Mouse (Mus musculus) cerebellum, postnatal 14 days (tissue): ENCODE results near the gene Ier3.
"Not testable (repeated sequence)": the region's sequence is repeated elsewhere in the genome, so short reads cannot be mapped to it uniquely, and the experiment has no call there.

Experiments used
- DNase-seq, 2 experiments: peaks; one replicate each; pipeline ENCODE4 v3.0.0; 2021; ENCODE audit warnings: mixed read lengths in 2 of 2

The Ier3 gene

DNA sequence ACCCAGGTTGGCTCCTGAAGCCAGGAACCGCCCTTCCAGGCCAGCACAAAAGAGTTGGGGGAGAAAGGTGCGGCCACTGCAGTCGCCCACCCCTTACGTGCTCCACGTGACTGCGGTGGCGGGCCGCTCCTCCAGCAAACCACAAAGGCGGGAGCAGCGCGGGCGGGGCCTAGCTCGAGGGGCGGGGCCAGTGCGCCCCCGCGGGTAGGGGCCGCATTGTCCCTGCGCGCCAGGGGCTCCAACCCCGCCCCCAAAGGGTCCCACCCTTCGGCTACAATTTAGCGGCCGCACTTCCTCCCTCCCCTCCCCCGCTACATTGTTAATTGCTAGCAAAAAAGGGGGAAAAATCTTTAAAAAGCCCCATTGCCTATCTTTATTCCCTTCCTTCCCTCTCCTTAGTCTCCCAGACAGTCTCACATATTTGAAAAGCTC, 15.5 kb downstream of the Ier3 start:
- peak; percentile 86 to 87 for DNase-seq

DNA sequence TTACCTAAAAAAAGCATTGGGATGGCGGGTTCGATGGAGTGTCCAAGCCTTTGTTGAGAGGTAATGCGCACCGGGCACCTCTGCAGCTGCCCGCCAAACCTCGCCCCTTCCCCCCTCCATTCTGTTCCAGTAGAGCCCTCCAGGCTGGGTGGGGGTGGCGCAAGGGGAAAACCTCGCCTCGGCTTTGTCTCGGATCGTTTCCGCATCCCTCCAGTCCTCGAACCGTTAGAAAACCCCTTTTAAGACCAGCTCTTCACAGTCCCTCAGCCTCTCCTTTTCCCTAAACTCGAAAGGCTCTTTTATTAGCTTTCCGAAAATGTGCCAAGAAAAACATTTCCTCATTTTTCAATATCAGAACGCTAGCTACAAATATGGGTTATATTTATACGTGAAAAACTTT, 16.0 kb downstream of the Ier3 start:
- DNase-seq = peak; percentile 72 to 82

DNA sequence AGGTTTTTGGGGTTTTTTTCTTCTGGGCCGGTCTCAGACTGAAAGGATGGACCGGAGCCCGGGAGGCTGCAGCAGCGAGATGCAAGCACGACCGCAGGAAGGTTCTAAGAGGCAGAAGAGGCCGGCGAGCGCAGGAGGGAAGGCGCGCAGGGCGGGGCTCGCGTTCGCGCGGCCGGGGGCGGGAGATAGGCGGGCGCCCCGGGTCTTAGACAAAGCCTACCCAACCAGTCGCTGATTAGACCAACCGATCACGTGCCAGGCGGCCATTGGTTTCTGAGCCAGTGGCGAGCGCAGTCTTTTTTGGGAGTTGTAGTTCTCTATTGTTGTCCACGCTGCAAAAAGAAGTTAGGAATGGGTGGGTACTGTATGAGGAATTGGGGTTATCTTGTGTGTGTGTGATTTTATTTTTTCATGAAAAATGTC, 16.6 kb downstream of the Ier3 start, which contains the start of gene Tubb5:
Gene Tubb5, minus strand, starts transcription at position 185 of the 423 bp plus-strand sequence.
- peak; percentile 97 for DNase-seq

DNA sequence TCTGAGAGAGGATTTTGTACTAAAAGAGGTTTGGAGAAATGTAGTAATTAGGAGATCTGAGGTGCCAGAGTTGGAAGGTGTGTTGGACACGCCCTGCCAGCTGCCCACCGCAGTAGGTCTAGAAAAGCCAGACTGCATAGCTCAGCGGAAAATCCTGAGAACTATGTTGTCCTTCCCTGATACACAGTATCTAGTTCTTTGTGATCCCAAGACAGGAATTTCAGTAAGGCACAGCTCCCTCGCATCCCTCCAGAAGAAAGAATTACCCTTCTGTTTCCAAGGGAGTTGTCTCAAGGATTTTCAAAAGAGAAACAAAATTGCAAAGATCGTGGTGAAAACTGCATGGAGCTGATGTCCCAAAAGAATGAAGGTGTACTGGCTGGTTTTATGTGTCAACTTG, 17.1 kb downstream of the Ier3 start:
- DNase-seq = peak in 1 of 2 experiments; percentile 43

DNA sequence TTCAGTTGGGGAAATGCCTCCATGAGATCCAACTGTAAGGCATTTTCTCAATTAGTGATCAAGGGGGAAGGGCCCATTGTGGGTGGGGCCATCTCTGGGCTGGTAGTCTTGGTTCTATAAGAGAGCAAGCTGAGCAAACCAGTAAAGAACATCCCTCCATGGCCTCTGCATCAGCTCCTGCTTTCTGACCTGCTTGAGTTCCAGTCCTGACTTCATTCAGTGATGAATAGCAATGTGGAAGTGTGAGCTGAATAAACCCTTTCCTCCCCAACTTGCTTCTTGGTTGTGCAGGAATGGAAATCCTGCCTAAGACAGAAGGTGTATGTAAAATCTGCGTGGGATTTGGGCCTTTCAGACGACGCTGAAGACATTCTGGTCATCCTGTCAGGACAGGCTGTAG, 17.5 kb downstream of the Ier3 start:
- DNase-seq = not testable (repeated sequence)

DNA sequence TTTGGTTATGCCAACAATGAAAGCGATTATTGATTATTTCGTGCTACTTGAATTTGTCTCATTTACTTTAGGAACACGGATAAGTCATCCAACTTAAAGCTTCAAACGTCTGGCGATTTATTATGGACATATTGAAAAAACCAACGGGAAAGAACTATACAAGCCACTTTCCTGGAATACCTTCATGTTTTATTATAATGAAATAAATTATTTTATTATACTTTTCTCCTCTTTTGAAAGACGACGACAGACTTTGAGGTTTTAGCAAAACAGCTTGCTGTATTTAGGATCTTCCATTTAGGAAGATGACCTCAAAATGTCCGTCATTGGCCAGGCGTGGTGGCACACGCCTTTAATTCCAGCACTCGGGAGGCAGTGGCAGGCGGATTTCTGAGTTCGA, 19.1 kb downstream of the Ier3 start:
- DNase-seq = no peak

DNA sequence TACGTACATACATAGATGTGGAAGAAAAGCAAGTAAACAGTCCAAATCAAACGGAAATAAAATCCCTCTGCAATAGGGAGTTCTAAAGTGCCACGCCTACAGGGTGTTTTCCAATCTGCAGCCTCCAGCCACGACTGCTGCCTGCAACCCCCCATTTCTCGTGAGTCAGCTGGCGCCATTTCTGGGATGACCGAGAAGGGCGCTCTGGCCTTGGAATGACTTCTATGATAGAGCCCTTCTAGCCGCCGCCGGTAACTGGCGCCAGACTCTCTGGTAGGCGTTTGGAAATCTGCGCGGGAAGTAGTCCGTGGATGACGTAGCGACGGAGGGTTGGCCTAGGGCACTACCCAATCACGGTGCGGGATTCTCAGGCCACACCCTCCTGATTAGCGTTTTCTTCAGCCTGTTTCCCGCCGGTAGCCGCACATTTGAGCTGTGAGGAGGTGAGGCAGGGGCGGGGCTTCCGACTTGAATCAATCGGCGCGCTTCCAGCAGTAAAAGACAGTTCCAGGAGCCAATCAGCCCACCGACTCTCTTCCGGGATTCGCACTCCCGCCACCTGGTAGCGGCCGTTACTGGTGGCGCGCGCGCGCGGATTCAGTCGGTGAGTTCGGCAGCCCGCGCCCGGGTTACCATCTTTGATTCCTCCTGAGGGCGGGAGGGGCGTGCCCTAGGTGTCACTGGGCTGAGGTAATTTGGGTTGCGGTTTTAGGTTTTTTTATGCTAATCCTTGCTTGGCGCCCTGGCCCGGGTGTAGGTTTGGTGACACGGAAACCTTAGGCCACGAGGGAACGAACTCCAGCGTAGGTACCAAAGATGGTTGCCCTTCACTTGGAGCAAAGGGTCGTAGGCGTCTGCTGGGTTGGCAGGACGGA, 19.8 kb downstream of the Ier3 start, which contains the start of gene Mdc1:
Gene Mdc1, plus strand, starts transcription at position 440 of the 875 bp plus-strand sequence.
- DNase-seq = peak; percentile 99

DNA sequence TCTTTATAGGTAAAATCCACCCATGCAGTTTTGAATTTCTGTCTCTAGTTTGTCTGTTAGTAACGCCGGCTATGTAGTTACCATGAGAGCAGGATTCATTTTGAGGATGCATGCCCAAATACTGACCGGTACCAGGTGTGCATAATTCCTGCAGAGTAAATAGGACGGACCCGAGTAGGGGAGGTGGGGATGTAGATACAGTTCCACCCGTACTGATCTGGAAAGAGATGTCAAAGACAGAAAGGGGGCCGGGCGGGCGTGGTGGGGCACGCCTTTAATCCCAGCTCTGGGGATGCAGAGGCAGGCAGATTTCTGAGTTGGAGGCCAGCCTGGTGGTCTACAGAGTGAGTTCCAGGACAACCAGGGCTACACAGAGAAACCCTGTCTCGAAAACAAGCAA, 20.5 kb downstream of the Ier3 start:
- DNase-seq = no peak

DNA sequence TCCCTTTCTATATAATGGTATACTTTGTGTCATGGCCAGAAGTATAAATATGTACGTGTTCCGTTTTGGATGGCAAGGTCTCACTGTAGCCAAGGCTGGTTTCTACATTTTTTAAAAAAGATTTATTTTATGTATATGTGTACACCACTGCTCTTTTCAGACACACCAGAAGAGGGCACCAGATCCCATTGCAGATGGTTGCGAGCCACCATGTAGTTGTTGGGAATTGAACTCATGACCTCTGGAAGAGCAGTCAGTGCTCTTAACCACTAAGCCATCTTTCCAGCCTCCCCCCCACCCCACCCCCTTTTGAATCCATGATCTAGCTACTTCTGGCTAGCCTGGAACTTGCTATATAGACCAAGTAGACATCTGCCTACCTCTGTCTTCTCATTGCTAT, 22.0 kb downstream of the Ier3 start:
- no peak for DNase-seq

DNA sequence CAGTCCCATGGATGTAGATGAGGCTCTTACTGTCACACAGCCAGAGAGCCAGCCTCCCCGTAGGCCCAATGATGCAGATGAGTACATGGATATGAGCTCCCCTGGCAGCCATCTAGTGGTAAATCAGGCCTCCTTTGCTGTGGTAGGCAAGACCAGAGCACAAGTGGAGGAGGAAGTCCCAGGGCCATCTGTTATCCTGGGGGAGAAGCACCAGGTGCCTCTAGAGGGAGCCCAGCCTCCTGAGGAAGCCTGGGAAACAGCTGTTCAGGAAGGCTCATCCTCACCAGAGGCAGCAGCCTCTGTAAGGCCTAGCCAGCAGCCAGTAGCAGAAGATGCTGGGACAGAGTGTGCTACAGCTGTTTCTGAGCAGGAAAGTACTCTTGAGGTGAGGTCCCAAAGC, 26.6 kb downstream of the Ier3 start:
- DNase-seq = no peak

DNA sequence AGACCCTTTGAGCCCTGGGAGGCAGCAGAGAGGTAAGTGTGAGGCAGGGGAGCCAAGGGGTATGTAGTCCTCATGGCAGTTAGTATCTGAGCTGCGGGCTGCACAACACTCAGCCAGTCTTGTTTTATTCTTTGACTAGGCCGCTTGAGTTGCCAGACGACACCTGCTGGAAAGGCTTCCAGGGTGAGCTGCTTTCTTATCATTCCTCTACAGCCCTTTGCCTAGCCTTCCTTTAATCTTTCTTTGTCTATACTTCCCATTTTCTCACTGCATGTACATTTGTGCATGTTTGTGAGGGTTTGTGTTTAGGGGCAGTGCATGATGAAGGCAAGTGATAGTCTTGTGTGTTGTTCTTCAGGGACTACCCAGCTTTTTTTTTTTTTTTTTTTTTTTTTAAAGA, 29.5 kb downstream of the Ier3 start:
- DNase-seq = no peak

DNA sequence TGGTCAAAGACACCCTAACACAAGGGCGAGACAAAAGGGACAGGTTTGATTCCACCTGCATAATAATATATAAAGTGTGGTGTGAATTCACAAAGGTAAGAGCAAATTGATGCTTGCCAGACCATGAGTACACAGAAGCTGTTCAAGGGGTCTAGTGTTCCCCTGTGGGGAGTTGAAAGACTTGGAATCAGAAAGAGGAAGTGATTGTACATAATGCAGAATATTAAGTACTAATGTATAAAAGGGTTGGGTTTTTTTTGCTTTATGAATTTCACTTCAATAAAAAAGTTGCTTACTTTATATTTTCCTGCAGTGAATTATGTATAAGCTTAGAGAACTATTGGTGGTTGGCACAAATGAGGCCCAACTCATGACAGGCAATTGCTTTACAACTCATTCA, 37.9 kb downstream of the Ier3 start:
- no peak for DNase-seq

DNA sequence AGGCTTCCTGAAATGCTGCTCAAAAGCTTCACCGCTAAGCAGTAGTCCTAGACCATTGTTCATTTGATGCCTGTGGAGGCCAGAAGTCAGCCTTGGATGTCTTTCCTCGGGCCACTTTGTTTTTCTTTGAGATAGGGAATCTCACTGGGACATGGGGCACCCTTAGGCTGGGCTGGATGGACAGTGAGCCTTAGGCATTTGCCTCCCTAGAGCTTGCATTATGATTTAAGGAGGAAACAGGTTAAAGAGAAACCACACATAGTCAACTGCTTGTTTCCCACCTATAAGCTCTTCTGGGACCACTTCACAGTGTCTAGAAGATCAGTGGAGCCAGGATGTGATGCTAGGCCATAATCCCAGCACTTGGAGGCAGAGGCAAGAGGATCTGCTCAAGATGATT, 38.4 kb downstream of the Ier3 start:
- DNase-seq = no peak

DNA sequence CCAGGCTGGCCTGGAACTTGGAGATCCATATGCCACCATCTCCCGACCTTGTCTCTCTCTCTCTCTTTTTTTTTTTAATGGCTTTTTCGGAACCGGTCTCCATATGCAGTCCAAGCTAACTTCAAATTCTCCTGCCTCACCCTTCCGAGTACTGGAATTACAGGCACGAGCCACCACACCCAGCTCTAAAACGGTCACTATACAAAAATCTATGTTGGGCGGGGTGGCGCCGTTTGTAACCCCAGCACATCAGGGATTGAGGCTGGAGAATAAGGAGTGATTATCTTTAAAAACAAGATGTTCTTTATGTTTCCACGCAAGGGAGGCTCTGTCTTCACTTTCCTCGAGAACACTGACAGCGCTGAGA, 39.3 kb downstream of the Ier3 start:
- DNase-seq = no peak

DNA sequence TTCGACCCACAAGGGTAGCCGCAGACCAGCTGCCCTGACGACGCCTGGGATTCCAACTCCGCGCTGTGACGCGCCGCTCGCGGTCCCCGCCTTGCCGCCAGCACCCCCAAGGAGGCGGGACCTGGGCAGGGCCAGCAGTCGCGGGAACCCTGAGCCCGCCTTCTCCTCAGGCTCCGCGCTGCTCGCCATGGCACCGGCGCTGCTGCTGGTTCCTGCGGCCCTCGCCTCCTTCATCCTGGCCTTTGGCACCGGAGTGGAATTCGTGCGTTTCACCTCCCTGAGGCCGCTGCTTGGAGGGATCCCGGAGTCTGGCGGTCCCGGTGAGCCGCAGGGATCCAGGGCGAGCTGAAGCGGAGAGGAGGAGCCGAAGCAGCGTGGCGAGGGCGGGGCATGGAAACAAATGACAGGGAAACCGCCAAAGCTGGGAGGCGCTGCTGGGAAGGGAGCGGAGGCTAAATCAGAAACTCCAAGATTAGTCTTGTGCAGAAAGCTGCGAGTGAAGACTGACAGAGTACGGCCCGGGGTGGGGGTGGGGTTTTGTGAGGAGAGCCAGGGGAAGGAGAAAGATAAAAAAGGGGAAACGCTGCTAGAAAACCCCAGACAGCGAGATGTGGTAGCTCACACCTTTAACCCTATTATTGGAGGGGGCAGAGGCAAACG, 39.8 kb downstream of the Ier3 start, which contains the start of gene Nrm:
Gene Nrm, plus strand, starts transcription at position 121 of the 660 bp plus-strand sequence.
- peak; percentile 90 to 93 for DNase-seq

DNA sequence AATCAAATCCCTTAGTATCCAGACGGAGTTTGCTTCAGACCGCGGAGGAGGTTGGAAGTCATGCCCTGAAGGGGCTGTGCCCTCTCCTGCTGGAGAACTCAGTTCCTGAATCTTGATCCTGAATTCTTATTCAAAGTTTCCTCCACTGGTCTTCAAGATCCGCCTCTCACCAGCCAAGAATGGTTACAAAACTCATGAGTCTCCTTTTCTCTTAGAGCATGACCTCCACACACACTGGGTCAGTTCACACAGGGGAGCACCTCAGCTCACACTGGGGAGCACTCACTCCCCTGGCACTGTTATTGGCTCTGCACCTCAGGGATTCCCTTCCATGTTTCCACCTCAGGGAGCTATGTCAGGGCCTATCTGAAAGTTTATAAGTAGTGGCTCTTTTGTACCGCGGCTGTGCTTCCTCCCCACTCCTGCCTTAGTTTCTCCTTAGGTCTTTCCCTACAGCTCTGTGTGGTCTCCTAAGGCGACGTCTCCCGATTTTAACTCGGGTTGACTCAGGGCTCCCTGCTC, 43.4 kb downstream of the Ier3 start:
- no peak for DNase-seq

DNA sequence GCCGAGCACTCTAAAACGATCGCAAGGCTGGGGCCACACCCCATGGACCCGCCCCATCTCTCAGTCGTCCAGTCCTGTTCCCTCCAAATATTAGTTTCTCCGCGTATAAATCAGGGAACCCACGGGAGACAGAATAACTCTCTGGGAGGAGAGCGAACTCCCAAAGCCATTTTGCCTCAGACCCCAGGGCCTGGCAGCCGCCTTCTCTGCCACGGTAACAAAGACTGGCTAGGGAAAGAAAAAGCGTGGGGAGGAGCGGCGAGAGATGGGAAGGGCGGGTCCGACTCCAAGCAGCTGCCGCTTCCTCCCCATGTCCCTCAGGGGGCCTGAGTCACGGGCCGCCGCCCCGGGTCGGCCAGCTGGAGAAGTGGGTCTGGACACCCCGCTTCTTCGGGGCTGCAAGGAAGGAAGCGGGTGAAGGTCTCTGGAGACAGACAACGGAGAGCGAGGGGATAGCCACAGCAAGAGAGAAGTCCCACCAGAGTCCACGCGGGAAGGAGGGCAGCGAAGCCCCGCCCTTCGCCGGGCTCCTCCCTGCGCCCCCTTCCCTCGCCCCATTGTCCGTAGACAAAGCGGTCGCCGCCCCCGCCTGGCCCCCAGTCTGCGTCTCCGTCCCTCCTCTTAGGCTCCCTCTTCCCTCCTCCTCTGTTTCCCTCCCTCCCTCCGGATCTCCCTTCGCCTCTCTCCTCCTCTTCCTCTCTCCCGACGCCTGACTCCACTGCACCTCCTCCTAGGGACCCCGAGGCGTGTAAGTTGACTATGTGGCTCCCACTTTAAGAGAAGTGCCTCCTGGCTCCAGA, 44.2 kb downstream of the Ier3 start, which contains the start of gene Ppp1r18:
Gene Ppp1r18, plus strand, starts transcription at position 113 of the 800 bp plus-strand sequence.
- DNase-seq = peak; percentile 71 to 73

DNA sequence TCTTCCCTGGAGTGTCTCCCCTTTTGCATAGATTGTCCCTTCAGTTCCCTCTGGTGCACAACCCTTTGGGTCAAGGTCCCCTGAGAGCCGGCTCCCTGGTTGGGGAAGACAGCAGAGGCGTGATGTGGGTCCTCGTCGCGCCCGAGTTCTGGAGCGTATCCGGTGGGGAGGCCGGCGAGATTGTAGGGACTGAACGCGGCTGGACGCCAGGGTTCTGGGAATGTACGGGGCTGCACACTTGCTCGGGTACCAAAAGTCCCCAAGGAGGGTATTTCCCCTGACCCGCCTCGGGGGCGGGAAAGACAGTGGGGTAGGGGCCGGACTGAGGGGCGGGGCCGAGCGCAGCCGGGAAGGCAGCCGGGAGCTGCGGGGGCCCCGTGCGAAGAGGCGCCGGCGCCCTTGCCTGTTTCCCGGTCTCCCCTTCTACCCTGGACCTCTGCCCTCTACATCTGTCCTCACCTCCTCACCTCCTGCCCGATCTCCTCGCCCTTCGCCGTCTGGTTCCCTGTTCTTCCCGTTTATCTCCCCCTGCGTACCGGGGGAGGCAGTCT, 44.9 kb downstream of the Ier3 start:
- peak; percentile 56 to 63 for DNase-seq

DNA sequence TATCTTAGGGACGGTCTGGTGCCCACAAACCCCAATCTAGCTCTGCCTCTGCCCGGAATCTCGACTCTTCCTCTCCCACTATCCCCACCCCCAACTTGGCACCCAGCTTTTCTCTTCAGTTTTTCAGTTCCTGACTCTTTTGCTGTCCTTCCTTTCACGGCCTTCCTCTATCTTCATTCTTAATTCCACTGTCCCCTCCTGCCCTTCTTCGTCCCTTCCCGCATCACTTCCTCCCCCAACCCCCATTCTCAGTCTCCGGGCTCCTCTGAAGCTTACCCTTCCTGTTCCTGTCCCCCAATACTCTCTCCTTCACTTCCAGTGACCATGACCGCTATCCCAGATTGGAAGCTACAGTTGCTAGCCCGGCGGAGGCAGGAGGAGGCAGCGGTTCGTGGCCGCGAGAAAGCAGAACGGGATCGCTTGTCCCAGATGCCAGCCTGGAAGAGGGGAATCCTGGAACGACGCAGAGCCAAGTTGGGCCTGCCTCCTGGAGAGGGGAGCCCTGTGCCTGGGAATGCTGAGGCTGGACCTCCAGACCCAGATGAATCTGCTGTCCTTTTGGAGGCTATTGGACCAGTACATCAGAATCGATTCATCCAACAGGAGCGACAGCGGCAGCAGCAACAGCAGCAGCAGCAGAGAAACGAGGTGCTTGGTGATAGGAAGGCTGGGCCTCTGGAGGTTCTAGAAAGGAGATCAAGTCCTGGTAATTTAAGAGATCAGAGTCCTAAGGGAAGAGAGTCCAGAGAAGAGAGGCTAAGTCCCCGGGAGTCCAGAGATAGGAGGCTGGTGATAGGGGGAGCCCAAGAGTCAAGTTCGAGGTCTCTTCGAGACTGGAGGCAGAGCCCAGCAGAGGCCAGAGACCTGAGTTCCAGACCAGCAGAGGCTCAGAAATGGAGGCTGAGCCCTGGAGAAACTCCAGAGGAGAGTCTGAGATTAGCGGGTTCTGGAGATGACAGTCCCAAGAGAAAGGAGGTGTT, 45.7 kb downstream of the Ier3 start:
- peak; percentile 34 to 50 for DNase-seq

DNA sequence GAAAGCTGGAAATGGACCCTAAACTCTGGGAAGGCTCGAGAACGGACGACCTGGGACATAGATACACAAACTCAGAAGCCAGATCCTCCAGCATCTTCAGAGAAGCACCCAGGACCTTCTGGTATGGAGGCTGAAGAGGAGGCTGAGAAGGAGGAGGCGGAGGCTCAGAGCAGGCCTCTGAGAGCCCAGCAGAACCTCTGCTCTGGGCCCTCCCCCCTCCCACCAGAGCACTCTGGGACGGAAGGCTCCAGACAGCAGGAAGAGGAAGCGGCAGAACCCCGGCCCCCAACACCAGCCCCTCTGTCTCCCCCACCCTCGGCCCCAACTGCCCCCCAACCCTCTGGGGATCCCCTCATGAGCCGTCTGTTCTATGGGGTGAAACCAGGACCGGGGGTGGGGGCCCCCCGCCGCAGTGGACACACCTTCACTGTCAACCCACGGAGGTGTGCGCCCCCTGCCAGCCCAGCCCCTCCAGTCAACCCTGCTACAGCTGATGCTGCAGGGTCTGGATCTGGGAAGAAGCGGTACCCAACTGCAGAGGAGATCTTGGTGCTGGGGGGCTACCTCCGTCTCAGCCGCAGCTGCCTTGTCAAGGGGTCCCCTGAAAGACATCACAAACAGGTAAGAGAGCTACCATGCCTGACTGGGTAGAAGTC, 46.8 kb downstream of the Ier3 start:
- DNase-seq = peak in 1 of 2 experiments; percentile 22

DNA sequence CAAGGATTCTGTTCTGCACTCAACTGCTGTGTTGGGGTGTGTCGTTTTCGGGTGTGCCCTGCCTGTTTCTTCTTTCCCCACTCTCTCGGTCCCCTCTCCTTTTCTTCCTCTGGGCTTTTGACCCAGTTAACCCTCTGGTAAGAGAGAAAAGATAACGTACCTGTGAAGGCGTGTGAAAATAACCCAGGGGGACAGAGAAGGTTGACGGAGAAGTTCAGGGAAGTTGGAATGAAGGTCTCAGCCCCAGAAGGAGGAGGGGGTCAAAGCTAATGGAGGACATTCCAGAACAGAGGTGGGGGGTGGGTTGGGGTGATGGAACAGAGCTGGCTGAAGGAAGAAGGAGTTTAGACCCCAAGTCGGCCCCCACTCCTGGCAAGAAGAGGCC, 47.5 kb downstream of the Ier3 start:
- no peak for DNase-seq
